Mouse (Mus musculus) hindbrain, embryonic 11.5 days (tissue): ENCODE data around the gene Ajm1. TPM values are rescaled to one million over a fixed set of nuclear protein-coding genes. Genes with fewer than 3 reads are reported as not detected.

Experiments
- ATAC-seq: fragments of 200-750 bp; cut with Nextera tagmentation; 2 replicates; pipeline ENCODE4 v1.8.0; 2017; ENCODE audit warnings: mild to moderate bottlenecking, moderate TSS enrichment, moderate library complexity; ENCODE audit not compliant: low FRiP score
- DNase-seq: peaks from one replicate; pipeline ENCODE4 v3.0.0-alpha.2; 2015; ENCODE audit warnings: low spot score
- H3K27ac ChIP-seq: fragments of 300-500 bp; sonication (generic); 2 replicates; pipeline ENCODE4 v1.5.1; 2014; ENCODE audit warnings: mild to moderate bottlenecking, low read depth, low read length
- H3K27me3 ChIP-seq: fragments of 300-500 bp; sonication (generic); 2 replicates; pipeline ENCODE4 v1.6.1; 2014; ENCODE audit warnings: mild to moderate bottlenecking, low read length, moderate library complexity, mixed read lengths; ENCODE audit not compliant: control insufficient read depth, insufficient read depth
- H3K36me3 ChIP-seq: fragments of 300-500 bp; sonication (generic); 2 replicates; pipeline ENCODE4 v1.6.1; 2014; ENCODE audit warnings: mild to moderate bottlenecking, low read length, moderate library complexity, mixed read lengths; ENCODE audit not compliant: control insufficient read depth, insufficient read depth
- H3K4me1 ChIP-seq: fragments of 300-500 bp; sonication (generic); replicated peaks from 2 replicates; pipeline ENCODE4 v1.6.1; 2014; ENCODE audit warnings: low read length, mixed read lengths; ENCODE audit not compliant: control insufficient read depth, insufficient read depth
- H3K4me2 ChIP-seq: fragments of 300-500 bp; sonication (generic); replicated peaks from 2 replicates; pipeline ENCODE4 v1.6.1; 2014; ENCODE audit warnings: mild to moderate bottlenecking, low read depth, low read length
- H3K4me3 ChIP-seq: fragments of 300-500 bp; sonication (generic); 2 replicates; pipeline ENCODE4 v1.5.1; 2014; ENCODE audit warnings: low read depth, low read length
- H3K9ac ChIP-seq: fragments of 300-500 bp; sonication (generic); 2 replicates; pipeline ENCODE4 v1.6.1; 2014; ENCODE audit warnings: low read depth, low read length
- H3K9me3 ChIP-seq: fragments of 300-500 bp; sonication (generic); 2 replicates; pipeline ENCODE4 v1.6.1; 2016; ENCODE audit warnings: low read length; ENCODE audit not compliant: control insufficient read depth
- WGBS: fragments of 180-500 bp; shearing (Covaris S2); extraction: QIAGEN DNeasy Blood & Tissue Kit; methylation state at CpG from one replicate; pipeline ENCODE4 v1.1.7; 2014; 5-methylcytosine and 5-hydroxymethylcytosine counted together
- polyA plus RNA-seq: library from polyadenylated mRNA; unstranded; fragments of >200 nt; fragmentation: Nextera tagmentation; extraction: Ambion mirVana; gene quantifications from 2 replicates; pipeline ENCODE4 v1.2.1, GENCODE M21; 2014

Ajm1 gene
- 0.38 and 0.59 TPM in 2 replicates for polyA plus RNA-seq

DNA sequence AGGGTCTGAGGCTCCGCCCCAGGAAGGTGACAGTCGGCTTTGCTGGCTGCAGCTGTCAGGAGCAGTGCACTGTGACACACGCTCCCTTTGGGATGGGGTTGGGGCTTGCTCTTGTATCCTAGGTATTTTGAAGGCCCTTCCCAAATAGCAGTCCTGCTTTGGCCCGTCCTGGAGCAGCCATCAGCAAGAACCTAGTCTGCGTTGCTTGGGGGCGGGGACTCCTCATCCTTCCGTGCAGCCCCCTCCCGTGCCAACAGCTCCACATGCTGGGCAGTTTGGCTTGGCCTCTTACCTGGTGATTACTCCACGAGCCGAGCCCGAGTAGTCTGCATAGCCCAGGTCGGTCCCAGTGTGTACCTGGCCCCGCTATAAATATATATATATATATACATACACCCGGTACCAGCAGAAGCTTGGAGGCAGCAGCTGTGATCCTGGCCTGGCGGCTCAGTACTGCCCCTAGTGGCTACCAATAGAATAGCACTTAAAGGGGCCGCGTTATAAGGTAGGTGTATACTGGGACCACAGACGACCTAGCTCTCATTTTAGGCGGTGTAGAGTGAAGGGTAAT, at the start of gene Ajm1:
TSS of gene Ajm1 (minus strand) at position 464 of the 571 bp plus-strand sequence.
- WGBS: 7% methylated on average over 19 of the region's 19 CpGs
- peak; percentile 83 for DNase-seq
- peaks cover 15% of the 10 kb centered on the region for H3K4me1 ChIP-seq
- H3K9ac ChIP-seq: 0 out of 2 replicates have a peak within 1 kb of the TSS, but pooled peaks have one; percentile 3
- no peaks in the 10 kb centered on the region for H3K9me3 ChIP-seq
- no peak within 1 kb of the TSS for H3K27ac ChIP-seq
- H3K36me3 ChIP-seq: no peaks in the 10 kb centered on the region
- ATAC-seq: peak; percentile 58
- H3K4me3 ChIP-seq: peak within 1 kb of the TSS; percentile 19
- H3K27me3 ChIP-seq: peaks cover 48% of the 10 kb centered on the region
- peak within 1 kb of the TSS; percentile 33 for H3K4me2 ChIP-seq

DNA sequence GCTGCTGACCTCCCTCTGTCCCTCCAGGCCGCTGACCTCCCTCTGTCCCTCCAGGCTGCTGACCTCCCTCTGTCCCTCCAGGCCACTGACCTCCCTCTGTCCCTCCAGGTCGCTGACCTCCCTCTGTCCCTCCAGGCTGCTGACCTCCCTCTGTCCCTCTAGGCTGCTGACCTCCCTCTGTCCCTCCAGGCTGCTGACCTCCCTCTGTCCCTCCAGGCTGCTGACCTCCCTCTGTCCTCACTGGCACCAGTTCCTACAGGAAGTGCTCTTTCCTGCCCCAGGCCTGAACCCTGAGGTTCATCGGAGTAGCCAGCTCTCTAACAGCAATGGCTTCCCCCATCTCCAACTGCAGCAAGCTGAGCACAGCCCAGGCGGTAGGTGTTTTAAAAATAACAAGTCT, 47.2 kb upstream of the Ajm1 start:
- no peak overlapping the region for H3K9ac ChIP-seq
- no peaks in the 10 kb centered on the region for H3K27me3 ChIP-seq
- no peak overlapping the region for H3K4me2 ChIP-seq
- H3K36me3 ChIP-seq: no peaks in the 10 kb centered on the region
- H3K4me3 ChIP-seq: no peak overlapping the region
- 33% methylated on average over 4 of the region's 4 CpGs for WGBS
- H3K27ac ChIP-seq: no peak overlapping the region
- no peaks in the 10 kb centered on the region for H3K9me3 ChIP-seq
- DNase-seq: no peak
- no peak for ATAC-seq
- no peaks in the 10 kb centered on the region for H3K4me1 ChIP-seq

DNA sequence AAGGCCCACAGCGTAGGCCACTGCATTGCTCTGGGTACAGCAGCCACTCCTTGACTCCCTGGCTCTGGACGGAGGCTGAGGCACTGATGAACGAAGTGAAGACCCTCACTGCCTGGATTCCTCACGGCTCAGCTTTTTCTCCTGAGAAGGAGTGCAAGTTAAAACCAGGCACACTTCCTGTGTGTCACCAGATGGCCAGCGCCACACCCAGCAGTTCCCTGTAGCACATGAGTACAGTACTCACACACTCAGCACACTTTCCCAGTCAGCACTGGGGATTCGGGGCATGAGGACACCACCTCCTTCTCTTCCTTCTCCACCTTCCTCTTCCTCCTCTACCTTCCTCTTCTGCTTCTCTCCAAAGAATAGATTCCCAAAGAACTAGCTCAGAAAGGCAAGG, 46.3 kb upstream of the Ajm1 start, which contains the start of gene Fcna:
TSS of gene Fcna (minus strand) at position 220 of the 400 bp plus-strand sequence.
- no peak within 1 kb of the TSS for H3K4me2 ChIP-seq
- DNase-seq: no peak
- 75% methylated on average over 6 of the region's 6 CpGs for WGBS
- no peaks in the 10 kb centered on the region for H3K27me3 ChIP-seq
- no peaks in the 10 kb centered on the region for H3K9me3 ChIP-seq
- no peak for ATAC-seq
- no peak within 1 kb of the TSS for H3K9ac ChIP-seq
- H3K36me3 ChIP-seq: no peaks in the 10 kb centered on the region
- H3K27ac ChIP-seq: no peak within 1 kb of the TSS
- H3K4me3 ChIP-seq: no peak within 1 kb of the TSS
- H3K4me1 ChIP-seq: no peaks in the 10 kb centered on the region

DNA sequence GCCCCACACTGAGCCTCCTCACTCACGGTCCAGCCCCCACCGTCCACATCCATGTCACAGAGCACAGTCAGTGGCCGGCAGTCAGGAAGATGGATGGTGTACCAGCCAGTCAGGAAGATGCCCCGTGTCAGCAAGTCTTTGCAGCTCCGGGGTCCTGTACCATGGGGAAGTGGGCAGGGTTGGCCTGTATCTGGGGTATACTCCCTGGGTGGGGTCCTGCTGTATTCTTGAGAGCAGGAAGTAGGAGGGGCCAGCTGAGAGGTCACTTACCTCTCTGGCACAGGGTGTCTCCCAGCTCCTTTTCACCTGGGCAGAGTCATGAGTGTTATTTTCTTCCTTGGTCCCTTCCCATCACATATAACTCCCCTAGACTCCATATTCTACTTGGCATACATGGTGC, 44.4 kb upstream of the Ajm1 start:
- DNase-seq (no peak), ATAC-seq (no peak)
- H3K4me2 ChIP-seq: no peak overlapping the region
- H3K4me1 ChIP-seq: no peaks in the 10 kb centered on the region
- no peak overlapping the region for H3K27ac ChIP-seq
- no peaks in the 10 kb centered on the region for H3K36me3 ChIP-seq
- no peaks in the 10 kb centered on the region for H3K27me3 ChIP-seq
- H3K9ac ChIP-seq: no peak overlapping the region
- no peaks in the 10 kb centered on the region for H3K9me3 ChIP-seq
- 47% methylated on average over 5 of the region's 5 CpGs for WGBS
- H3K4me3 ChIP-seq: no peak overlapping the region

DNA sequence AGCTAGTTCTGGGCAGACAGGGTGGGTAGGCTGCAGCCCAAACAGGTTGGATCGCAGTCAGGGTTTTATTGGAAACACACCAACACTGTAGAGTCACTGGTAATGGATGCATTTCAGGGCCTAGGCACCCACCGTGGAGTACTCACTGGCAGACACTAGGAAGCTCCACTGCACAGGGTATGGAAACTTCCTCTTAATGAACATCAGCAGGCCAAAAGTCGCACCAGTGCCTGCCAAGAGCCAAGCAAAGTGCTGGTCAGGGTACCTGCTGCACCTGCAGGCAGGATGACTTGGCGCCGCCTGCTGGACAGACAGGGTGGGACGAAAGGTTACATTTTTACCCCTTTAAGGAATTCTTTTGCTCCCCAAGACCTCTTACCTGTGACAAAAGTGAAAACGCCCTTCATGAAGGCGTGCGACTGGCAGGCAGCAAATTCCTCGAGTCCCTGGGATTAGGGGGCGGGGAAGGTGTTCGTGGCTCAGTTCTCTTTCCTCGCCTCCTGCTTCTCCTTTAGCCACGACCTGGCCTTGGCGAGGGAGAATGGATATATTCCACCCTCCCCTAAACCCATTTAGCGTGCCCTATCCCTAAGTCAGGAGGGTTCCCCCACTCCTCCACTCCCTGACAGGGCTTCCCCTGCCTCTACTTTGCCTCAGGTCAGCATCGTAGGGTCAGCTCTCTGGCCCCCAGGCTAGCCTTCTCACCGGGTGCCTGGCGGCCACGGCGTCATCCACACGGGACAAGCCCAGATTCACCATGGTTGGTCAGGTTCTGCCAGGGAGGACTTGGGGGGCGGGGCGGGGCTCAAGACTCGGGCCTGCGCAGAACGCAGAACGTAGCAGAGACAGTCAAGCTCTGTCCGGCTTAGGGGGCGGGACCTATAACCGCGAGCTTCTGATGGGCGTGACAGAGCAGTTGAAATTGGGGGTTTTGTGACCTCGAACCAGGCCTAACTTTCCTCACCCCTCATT, 40.0 kb upstream of the Ajm1 start, which contains the start of gene Tmem141:
TSS of gene Tmem141 (minus strand) at position 777 of the 972 bp plus-strand sequence.
- H3K4me1 ChIP-seq: no peaks in the 10 kb centered on the region
- peaks cover 13% of the 10 kb centered on the region for H3K27me3 ChIP-seq
- DNase-seq (peak; percentile 84), ATAC-seq (peak; percentile 92)
- H3K27ac ChIP-seq: no peak within 1 kb of the TSS
- peak within 1 kb of the TSS; percentile 34 for H3K4me3 ChIP-seq
- peak within 1 kb of the TSS; percentile 55; the same call in 1 of the 2 replicates for H3K9ac ChIP-seq
- peak within 1 kb of the TSS; percentile 65 for H3K4me2 ChIP-seq
- H3K36me3 ChIP-seq: no peaks in the 10 kb centered on the region
- H3K9me3 ChIP-seq: no peaks in the 10 kb centered on the region
- 7% methylated on average over 34 of the region's 34 CpGs for WGBS

DNA sequence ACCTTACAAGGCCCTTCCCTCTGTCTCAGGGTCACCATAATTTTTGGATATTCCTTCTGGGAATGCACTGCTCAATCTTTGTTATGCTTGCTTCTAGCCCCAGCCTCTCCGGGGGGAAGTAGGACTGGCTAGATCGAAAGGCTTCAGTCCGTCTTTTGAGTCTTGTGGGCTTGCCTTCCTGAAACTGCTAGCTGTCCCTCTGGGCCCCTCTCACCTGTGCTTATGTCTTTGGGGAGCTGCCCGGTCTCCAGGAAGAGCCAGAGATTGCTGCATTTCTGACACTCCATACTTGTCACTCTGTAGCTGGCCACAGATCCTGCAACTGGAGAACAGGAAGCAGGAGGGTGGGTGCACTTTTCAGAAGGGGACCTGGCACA, 39.3 kb upstream of the Ajm1 start:
- peaks cover 20% of the 10 kb centered on the region for H3K27me3 ChIP-seq

DNA sequence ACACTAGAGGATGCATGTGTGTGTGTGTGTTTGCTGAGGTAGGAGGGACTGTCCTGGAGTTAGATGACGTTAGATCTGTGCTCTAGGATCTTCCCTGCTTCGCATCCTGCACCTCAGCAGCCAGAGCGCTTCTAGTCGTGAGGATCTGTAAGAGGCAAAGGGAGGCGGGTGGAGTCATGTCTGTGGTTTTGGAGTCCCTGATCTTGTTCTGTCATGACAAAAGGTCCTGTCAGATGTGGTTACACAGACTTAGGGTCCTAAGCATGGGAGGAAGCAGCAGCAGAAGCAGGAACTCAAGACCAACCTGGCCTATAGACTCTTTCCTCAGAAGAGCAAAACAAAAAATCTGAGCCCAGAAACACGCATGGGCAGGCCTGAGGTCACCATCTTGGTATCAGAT, 38.8 kb upstream of the Ajm1 start:
- Histone ChIP-seq H3K9me3 (no peaks in the 10 kb centered on the region), H3K27ac (no peak overlapping the region), H3K36me3 (no peaks in the 10 kb centered on the region), H3K27me3 (peaks cover 24% of the 10 kb centered on the region), H3K4me3 (no peak overlapping the region), H3K4me2 (no peak overlapping the region), H3K9ac (no peak overlapping the region), H3K4me1 (no peaks in the 10 kb centered on the region)
- DNase-seq: no peak
- ATAC-seq: no peak
- 86% methylated on average over 6 of the region's 6 CpGs for WGBS

More for the DNA sequence above, 39.3 kb upstream of the Ajm1 start:
- Histone ChIP-seq H3K9me3 (no peaks in the 10 kb centered on the region), H3K4me1 (no peaks in the 10 kb centered on the region), H3K4me3 (no peak overlapping the region), H3K36me3 (no peaks in the 10 kb centered on the region), H3K4me2 (no peak overlapping the region; the same call in 1 of the 2 replicates), H3K9ac (no peak overlapping the region), H3K27ac (no peak overlapping the region)
- 91% methylated on average over 4 of the region's 4 CpGs for WGBS
- DNase-seq (no peak), ATAC-seq (no peak)

DNA sequence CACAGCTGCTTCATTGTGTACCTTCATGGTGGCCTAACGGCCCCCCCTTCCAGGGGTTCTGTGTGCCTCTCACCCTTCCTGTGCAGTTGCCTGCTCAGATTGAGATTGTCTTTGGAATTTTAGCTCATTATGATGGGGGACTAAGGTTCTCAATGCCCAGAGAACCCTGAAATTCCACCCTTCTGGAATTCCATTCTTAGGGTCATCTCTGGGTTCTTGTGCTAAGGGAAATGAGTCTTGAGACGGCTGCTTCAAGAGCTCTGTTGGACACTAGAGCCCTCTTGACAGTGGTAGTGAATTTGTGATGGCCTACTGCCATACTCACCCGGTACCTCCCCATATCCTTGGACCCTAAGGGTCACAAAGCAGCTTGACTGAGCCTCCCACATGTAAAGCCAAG, 36.0 kb upstream of the Ajm1 start, which contains the start of gene Ccdc183:
TSS of gene Ccdc183 (minus strand) at position 101 of the 400 bp plus-strand sequence.
- Histone ChIP-seq H3K27ac (no peak within 1 kb of the TSS), H3K4me3 (no peak within 1 kb of the TSS), H3K4me1 (no peaks in the 10 kb centered on the region), H3K4me2 (no peak within 1 kb of the TSS), H3K9ac (no peak within 1 kb of the TSS), H3K27me3 (peaks cover 28% of the 10 kb centered on the region), H3K36me3 (no peaks in the 10 kb centered on the region), H3K9me3 (no peaks in the 10 kb centered on the region)
- DNase-seq (no peak), ATAC-seq (no peak)
- WGBS: 81% methylated on average over 3 of the region's 3 CpGs
